Mouse (Mus musculus) adrenal gland (tissue): ENCODE data around the gene Il9r.

ENCODE experiments used
- intact Hi-C: fragments of 180-260 bp; cut with DNase I; formaldehyde crosslinking; loops from one replicate; pipeline ENCODE4 v1.15.1; 2025
- long read RNA-seq, 2 experiments: library from polyadenylated mRNA; unstranded; transcript quantifications; one replicate each; pipeline ENCODE4 v2.0.0; 2020; ENCODE audit warnings: borderline replicate concordance in 1 of 2; ENCODE audit not compliant: insufficient replicate concordance in 1 of 2

The Il9r gene
- long read RNA-seq, experiment 1: 0 reads
- long read RNA-seq, experiment 2, partial matches to known transcripts: 0 of 1 reads
- long read RNA-seq, experiment 2, other reads (novel, unspliced or antisense): 1 of 1 reads

DNA sequence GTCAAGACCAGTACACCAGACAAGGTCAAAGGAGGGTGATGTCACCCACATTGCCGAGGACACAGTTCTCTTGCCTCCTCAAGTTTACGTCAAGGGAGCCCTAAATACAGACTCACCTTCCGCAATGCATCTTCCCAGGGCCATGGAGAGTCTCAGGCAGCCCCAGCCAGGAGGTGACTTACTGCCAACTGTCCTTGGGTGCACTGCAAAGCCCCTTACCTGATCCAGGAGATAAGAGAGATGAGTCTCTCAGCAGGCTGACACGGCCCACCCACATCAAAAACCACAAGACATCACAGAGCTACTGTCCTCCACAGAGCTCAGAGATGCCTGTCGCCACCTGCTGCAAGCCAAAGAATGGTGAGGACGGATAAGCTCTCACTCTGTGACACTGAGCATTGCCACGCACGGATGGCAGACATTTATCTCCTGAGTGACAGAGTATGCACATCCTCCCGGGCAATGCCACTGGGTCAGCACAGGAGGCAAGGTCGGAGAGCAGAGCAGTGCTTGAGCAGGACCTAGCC is at the start of gene Il9r:
Gene Il9r, minus strand, starts transcription at position 205 of the 527 bp plus-strand sequence.
- intact Hi-C loops: no loop called here

DNA sequence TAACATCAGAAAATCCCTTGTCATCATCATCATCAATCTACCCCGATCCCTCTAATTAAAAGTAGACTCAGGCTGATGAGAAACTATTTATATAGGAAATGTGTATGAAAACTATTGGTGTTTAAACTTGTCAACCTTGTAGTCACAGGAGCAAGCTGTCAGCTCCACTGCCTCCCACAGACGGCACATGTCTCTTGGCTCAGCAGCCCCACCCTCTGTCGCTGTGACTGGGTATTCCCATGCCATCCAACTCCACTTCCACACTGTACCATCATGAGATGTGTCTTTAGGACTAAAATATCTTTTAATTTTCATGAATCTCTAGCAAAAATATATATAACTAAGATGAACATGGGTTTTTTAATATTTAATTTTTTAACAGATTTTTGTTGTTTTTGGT is 48.3 kb upstream of the Il9r start:
- intact Hi-C loops: no loop called here

DNA sequence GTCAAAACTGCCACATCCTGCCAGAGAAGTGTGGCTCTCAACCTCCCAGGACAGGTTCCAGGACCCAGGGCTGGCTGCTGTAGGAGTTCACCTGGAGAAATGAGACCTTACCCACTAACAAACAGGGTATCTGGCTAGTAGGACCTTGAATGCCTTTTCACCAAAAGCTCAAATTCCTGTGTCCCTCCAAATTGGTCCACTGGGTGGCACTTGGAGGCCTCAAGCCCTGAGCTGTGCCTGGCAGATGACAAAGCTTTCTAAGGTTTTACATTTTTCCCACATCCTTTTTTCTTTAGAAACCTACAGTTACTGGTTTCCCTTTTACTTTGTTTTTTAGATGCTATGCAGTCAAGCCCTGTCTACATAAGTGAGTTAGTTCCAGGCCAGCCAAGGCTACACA is 47.0 kb upstream of the Il9r start:
- intact Hi-C loops: no loop called here

DNA sequence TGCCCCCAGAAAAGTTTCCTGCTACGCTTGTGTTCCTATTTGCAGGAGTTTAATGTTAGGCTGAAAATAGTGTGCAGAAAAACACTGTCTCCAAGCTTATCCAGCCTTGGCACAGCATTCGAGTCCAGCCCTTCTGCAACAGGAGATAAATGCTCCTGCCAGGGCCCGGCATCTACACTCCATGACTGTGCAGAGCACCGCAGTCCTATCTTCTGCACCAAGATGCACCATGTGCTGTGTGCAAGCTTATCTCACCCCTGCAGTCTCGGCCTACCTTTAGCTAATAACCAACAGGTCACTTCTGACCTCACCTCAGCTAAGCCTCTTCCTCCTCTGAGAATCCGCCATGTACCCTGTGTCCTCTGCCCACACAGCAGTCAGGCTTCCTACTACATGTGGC is 45.5 kb upstream of the Il9r start:
- intact Hi-C loops: no loop called here

DNA sequence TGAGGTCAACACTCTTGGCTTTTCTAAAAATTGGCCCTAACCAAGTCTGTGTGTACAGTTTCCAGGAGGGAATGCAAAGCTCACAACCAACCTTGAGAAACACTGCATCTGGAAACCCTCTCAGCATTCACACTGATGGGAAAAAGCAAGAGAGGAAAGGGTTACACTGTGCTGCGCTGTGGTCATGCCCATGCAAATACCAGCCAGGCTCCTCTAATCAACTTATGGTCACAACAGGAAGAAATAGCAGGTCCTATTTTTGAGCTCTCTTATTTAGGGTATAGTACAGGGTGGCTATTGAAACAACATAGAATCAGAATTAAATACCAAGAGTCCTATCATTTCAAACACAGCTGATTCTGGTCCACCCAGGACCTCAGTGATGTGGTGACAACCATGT is 44.5 kb upstream of the Il9r start:
- intact Hi-C loops: loop anchor here (5.0 kb wide), 1 partner anchor 37 kb away; the partner anchor contains the start of gene Snrnp25

DNA sequence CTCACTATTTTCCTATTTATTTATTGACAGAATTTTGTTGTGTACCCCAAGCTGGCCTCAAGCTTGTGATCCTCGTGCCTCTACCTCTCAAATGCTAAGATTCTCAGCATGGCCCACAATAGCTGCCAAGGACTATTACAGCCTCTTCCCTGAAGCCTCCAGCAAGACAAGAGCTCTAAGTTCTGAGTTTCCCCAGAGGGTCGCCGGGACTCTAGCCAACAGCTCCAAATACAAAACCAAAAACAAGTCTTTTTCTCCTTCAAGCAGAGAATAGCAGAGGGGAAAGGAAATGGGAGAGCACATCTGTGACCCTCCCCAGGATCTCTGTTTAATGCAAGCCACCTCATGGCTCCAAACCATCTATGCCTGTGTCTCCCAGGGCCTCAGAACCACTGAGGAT is 44.0 kb upstream of the Il9r start:
- intact Hi-C loops: loop anchor here (5.0 kb wide), 1 partner anchor 37 kb away; the partner anchor contains the start of gene Snrnp25

DNA sequence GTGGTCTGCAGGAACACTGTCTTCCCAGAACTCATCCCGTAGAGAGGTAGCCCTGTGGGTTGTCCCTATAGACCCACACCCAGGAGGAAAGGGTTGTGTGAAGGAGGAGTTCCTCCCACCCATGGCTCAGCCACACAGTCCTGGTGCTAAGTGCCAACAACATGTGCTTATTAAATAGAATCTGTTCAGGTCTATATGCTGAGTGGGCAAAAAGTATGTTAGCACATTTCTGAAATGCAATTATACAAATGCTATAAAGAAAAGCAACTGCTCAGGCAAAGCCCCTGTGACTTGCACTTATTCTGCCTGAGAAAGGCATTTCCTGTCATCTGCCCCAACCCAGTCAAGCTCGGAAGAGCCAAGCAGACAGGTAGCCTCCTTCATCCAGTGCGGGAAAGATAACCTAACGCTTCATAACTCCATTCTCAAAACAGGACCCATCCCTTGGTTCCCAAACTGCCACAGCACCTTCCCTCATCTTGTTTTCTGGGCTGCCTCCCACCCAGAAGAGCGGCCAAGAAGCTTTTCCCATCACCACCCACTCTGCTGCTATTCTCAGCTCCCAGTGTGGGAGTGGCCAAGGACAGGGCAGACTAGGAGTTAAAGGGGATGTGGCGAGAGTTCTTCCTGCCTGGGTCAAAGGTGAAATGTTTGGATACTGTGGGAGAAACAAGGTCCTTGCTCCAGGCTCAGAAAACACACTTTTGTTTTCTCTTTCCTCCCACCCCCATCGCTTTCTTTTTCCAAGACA is 43.3 kb upstream of the Il9r start:
- intact Hi-C loops: loop anchor here (5.0 kb wide), 1 partner anchor 36 kb away; the partner anchor contains the start of gene Snrnp25

DNA sequence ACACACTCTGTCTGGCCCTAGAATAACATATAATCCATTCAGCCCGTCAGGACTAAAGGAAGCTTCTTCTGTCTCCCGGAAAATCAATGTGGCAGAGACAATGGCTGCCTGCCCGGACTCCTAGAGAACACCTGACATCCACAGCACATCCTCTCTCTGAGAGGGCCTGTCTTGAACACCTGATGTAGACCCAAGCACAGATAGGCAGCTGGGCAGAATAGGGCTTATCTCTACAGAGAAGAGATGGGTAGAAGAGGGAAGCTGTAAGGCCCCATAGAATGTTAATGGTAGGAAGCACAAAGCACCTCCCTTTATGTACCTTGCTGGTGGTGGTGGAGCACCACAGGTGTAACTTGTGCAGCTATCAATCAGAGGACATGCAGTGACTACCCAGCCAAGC is 42.1 kb upstream of the Il9r start:
- intact Hi-C loops: loop anchor here (5.0 kb wide), 1 partner anchor 35 kb away; the partner anchor contains the start of gene Snrnp25

DNA sequence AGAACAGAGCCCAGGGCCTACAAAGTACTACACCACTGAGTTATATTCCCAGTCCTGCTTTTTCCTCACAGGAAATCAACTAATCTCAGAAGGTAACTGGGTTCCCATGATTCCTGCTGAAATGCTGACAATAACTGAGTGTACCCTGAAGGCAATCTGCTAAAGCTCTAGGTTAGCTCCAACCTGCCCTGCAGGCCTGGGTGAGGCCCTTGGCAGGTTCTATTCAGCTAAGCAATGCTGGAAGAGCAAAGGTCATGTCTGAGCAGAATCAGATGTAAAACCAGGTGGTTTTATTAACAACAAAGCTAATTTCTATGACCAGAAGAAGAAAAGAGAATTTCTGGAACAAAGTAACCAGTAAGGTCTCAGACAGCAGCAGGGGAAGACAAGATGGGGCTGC is 41.3 kb upstream of the Il9r start:
- intact Hi-C loops: loop anchor here (5.0 kb wide), 1 partner anchor 34 kb away; the partner anchor contains the start of gene Snrnp25

DNA sequence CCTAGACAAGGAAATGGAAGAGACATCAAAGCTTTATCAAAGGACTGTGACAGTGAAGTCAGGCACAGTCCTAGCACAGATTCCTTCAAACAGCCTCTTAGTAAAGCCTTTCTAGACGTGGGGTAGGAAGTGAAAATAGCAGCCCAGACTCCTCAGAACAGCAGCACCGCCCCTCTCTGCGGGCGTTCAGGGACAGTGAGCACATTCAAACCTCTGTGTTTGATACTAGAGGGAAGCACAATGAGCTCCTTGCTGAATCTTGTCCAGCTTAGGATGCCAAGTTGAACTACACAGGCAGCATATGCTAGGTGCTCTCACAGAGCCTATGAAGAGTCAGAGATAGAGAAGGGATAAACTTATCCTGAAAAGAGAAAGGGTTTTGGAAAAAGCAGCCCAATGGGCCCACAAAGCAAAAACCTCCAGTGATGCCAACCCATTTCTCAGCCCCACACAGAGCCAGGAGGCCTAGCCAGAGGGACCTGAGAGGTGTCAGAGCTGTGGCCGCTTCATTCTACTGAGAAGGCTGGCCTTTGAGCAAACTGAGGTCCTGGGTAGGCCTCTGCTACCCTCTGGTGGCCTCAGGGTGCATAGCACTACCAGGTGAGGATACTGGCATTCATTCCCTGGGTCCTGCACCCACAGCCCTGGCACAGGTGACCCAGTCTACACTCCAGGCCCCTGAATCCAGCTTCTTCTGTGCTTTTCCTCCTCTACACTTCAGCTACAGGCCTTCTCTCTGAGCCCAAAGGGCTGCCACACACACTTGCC is 38.2 kb upstream of the Il9r start:
- intact Hi-C loops: loop anchor here (2.0 kb wide), 1 partner anchor 55 kb away; no protein-coding TSS in a partner anchor

DNA sequence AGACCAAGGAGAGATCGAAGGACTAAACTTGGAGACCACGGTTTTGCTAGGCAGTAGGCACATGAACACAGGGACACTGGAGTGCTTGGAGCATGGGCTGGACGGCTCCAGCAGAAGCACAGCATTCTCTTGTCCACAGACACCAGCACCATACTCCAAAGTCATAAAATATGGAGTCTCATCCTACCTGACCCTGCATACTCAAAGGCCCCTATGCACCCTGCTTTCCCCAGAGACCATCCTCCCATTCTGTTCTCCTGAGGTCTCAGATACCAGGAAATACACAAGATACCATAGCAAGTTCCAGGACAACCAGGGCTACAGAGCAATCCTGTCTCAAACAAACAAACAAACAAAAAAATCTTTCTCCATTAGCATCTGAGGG is 37.3 kb upstream of the Il9r start:
- intact Hi-C loops: loop anchor here (2.0 kb wide), 1 partner anchor 21 kb away; no protein-coding TSS in a partner anchor

DNA sequence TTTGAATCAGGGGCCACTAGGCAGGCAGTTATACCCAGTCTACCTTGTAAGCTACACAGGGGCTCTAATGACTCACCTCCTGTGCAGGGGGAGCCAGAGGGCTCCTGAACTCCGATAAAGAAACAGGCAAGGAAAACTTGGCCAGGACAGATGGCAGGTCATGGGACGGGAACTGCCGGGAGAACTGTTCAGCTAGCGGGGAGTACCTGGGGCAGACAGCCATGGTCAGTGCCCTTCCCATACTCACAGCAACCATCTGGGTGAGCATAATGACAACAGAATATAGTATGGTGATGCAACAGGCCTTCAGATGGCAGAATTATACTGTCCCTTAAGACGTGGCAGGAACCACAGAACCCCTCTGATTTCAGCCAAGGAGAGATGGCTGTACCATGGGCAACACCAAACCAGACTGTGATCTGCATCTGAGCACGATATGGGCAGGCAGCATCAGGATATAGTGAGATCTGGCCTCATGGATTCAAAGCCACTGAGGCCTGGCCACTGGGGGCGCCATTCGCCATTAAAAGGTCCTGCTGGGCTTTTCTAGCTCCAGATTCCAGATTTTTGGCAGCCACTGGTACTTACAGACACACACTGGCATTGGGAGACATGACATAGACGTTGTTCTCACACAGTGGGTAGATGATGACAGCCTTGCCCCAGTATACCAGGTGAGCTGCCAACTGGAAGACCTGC is 36.8 kb upstream of the Il9r start:
- intact Hi-C loops: loop anchor here (2.0 kb wide), 1 partner anchor 20 kb away; no protein-coding TSS in a partner anchor

DNA sequence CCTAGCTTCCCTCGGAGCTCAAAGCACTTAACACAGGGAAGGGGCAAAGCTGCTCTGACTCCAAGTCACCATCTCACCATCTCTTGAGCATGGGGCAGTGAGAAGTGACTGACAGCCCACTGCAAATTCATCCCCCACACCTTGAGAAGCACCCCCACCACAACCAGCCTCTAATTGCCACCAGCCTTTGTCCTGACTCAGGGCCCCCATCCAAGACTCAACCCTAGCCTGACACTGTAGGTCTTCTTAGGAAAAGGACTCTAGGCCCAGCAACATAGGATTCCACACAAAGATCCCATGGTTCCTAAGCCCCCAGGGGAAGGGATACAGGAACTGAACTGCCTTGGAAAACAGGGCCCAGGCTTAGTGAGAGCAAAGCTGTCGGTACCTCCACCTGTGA is 36.1 kb upstream of the Il9r start:
- intact Hi-C loops: loop anchor here (2.0 kb wide), 1 partner anchor 19 kb away; no protein-coding TSS in a partner anchor

DNA sequence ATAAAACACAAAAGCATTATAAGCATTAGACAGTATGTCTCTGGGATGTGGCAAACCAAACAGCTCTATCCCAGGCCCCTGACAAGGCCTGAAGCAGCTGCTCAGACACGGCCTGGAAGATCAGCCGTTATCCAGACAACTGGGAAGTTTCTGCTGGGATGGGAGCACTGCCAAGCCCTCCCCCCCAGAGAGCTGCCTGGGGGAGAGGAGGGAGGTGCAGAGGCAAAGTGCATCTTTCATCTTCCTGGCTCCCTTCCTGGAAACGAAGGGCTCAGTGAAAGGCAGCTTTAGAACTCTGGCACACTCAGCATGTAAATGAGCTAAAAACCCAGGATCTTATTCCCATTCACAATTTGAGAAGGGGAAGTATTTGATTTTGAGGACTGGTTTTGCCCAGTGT is 35.6 kb upstream of the Il9r start:
- intact Hi-C loops: loop anchor here (2.0 kb wide), 1 partner anchor 19 kb away; no protein-coding TSS in a partner anchor

DNA sequence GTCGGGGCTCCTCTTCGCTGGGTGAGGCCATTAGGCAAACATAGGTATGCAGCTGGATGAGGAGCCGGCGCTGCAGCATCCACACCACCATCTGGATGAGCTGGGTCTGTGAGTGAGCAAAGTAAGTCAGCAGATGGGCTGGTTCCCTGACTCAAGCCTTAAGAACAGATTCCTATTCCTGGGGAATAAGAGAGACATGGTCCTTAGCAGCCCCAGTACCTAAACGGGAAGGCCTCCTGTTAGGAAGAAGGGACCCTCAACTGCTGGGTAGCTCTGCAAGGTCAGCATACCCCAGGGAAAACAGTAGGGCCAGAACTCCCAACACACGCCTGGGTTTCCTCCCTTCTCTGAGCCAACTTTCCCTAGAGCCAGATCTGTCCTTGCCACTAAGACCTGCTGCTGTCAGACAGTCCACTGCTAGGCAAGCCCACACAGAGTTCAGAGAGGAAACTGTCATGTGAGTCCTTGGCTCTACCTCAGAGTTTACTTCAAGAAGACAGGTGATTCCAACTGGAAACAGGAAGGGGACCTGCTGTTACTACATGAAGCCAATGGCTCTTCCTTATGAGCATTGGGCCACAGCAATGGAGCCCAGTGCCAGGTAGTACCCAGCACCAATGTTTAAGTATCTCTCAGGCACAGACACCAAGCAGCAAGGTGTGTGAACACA is 34.9 kb upstream of the Il9r start:
- intact Hi-C loops: no loop called here

DNA sequence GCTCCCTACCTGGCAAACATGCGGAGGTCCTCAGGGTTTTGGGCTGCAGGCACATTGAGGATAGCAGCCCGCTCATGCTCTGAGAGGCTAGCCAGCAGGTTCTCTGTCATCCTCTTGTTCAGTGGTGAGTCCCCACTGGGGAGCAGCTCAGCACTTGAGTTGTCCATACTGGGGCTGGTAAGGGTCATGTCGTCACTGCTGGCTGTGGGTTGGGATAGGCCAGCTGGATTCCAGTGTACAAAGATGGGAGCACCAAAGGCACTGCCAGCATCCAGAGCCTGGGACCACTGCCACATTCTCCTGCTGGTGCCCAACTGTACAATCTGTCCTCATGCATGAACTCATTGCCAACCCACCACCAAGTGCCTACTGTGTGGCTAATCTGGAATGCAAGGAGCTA is 33.8 kb upstream of the Il9r start:
- intact Hi-C loops: no loop called here

DNA sequence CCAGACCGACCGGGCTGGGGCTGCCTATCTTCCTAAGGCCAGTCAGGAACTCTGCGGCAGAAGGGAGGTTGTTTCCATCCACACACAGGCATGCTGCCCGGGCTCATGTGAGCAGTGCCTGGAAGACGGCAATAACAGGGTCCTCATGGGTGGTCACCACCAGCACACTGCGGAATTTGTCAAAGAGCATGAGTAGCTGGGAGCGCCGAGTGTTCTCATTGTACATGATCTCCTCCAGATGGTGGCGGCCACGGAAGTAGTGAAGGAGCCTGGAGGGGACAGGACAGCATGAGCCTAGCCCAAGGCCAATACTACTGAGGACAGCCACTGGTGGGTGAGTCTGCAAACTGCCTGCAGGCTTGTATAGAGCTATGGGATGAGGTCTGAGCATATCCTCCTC is 32.8 kb upstream of the Il9r start:
- intact Hi-C loops: no loop called here

DNA sequence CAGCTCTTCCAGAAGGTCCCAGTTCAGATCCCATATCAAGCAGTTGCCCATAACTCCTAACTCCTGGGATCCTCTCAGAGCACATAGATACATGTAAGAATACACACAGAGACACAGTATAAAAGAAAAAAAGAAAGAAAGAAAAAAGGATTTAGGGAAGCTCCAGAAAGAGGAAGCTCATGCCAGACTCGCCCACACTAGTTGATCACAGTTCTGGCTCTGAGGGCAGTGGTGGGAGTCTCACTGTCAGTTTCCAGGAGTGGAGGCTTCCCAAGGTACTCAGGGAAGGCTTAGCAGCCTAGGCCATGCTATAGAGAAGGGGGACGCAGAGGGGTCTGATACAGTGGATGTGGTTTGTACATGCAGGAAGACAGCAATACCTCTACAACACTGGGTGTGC is 31.0 kb upstream of the Il9r start:
- intact Hi-C loops: no loop called here

DNA sequence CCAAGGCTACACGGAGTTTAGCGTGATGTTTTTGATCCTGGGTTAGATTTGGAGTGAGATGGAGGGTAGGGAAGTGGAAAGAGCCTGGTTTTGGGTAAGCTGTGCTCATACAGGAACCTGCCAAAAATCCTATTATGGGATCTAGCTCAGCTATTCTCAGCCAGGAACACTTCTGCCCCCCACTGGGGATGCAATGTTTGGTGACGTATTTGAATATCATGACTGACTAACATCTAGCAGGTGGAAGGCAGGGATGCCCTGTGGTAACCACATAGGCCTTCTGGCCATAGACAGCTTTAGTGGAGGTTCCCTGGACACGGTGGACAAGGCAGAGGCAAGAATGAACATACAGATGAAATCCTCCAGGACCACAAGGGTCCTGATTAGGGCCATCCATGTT is 30.1 kb upstream of the Il9r start:
- intact Hi-C loops: no loop called here

DNA sequence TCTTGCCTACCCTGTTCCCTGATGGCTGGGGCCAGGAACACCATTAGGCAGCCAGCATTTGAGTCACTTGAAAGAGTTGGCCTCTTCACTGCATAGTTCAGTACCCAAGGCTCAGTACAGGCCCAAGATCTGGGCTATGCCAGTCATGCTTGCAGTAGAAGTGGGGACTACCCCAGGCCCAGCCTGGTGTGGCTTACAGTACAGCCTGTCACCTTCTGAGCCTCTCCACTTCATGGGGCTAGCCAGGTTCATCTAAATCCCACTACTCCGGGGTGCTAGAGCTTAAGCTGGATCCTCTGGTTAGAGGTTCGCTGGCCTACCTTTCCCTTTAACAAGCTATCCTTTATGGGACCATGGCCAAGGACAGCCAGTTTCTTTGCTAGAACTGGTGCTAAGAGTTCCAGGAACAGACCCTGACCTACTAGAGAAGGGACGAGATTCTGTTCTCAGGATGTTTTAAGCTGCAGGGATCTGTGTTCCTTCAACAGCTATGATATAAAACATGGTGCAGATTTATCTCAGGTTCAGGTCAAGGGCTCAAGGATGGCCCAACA is 28.3 kb upstream of the Il9r start:
- intact Hi-C loops: no loop called here
